Mouse (Mus musculus) liver, postnatal 0 days (tissue): ENCODE measurements around the gene Gm17571. TPM values are rescaled to one million over a fixed set of nuclear protein-coding genes. Genes with fewer than 3 reads are reported as not detected.

Experiments
- ATAC-seq: fragments of 200-750 bp; cut with Nextera tagmentation; 2 replicates; pipeline ENCODE4 v1.8.0; 2017; ENCODE audit warnings: mild to moderate bottlenecking, moderate library complexity
- DNase-seq: peaks from one replicate; pipeline ENCODE4 v3.0.0-alpha.2; 2016
- H3K27ac ChIP-seq: fragments of 300-500 bp; sonication (generic); 2 replicates; pipeline ENCODE4 v1.5.1; 2014; ENCODE audit warnings: antibody characterized with exemption, moderate library complexity, mild to moderate bottlenecking, low read depth
- H3K27me3 ChIP-seq: fragments of 300-500 bp; sonication (generic); 2 replicates; pipeline ENCODE4 v1.6.1; 2014; ENCODE audit warnings: low read length, control low read depth, mixed read lengths; ENCODE audit not compliant: insufficient read depth
- H3K36me3 ChIP-seq: fragments of 300-500 bp; sonication (generic); replicated peaks from 2 replicates; pipeline ENCODE4 v1.6.1; 2014; ENCODE audit warnings: mild to moderate bottlenecking, control low read depth, low read length, moderate library complexity, mixed read lengths; ENCODE audit not compliant: insufficient read depth
- H3K4me1 ChIP-seq: fragments of 300-500 bp; sonication (generic); 2 replicates; pipeline ENCODE4 v1.6.1; 2014; ENCODE audit warnings: antibody characterized with exemption, mild to moderate bottlenecking, control low read depth; ENCODE audit not compliant: insufficient read depth
- H3K4me2 ChIP-seq: fragments of 300-500 bp; sonication (generic); 2 replicates; pipeline ENCODE4 v1.6.1; 2014; ENCODE audit warnings: low read depth, mild to moderate bottlenecking, low read length, moderate library complexity, mixed read lengths
- H3K4me3 ChIP-seq: fragments of 300-500 bp; sonication (generic); 2 replicates; pipeline ENCODE4 v1.5.1; 2014; ENCODE audit warnings: low read depth, low read length
- H3K9ac ChIP-seq: fragments of 300-500 bp; sonication (generic); replicated peaks from 2 replicates; pipeline ENCODE4 v1.6.1; 2014; ENCODE audit warnings: mild to moderate bottlenecking, moderate library complexity
- H3K9me3 ChIP-seq: fragments of 300-500 bp; sonication (generic); 2 replicates; pipeline ENCODE4 v1.6.1; 2016; ENCODE audit warnings: mild to moderate bottlenecking, control low read depth, low read length, mixed read lengths
- CTCF ChIP-seq: sonication (generic); IDR thresholded peaks from 2 replicates; pipeline ENCODE4 v1.5.1; 2016; ENCODE audit warnings: antibody characterized with exemption, low read depth
- EP300 ChIP-seq: IDR thresholded peaks from 2 replicates; pipeline ENCODE4 v1.6.1; 2016; ENCODE audit warnings: antibody characterized with exemption, low read depth, mild to moderate bottlenecking
- whole genome bisulfite sequencing: fragments of 180-500 bp; shearing (Covaris S2); extraction: QIAGEN DNeasy Blood & Tissue Kit; methylation state at CpG from one replicate; pipeline ENCODE4 v1.1.7; 2014; ENCODE audit not compliant: insufficient replicate concordance; 5-methylcytosine and 5-hydroxymethylcytosine counted together
- polyA plus RNA-seq: library from polyadenylated mRNA; unstranded; fragments of >200 nt; fragmentation: Nextera tagmentation; extraction: Ambion mirVana; gene quantifications from 2 replicates; pipeline ENCODE4 v1.2.1, GENCODE M21; 2015

Gm17571 gene
- polyA plus RNA-seq, 1 experiment from 2014 or later = not detected

DNA sequence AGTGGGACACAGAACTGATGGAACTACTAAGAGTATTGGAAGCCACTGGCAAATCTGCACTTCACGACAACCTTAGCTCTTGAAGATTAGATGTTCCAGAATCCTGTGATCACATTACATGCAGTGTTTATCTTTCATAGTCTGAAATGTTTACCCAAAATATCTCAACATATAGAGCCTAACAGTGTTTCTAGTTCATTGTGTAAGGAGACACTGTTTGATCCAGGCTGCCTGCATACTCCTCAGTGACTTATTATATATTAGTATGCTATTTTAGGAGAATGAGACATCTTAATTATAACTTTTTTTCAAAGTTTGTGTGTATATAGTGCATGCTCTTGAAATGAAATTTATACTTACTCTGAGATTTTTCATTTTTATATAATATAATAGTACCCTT lies 39.4 kb upstream of the Gm17571 start:
- 78% methylated on average over 1 of the region's 1 CpGs for WGBS
- DNase-seq = no peak
- no peak for ATAC-seq
- no peak overlapping the region for H3K9ac ChIP-seq
- H3K27me3 ChIP-seq = no peaks in the 10 kb centered on the region
- H3K9me3 ChIP-seq = no peaks in the 10 kb centered on the region
- no peak overlapping the region for H3K27ac ChIP-seq
- H3K4me2 ChIP-seq = no peak overlapping the region
- 0 out of 2 replicates have a peak, but pooled peaks cover 4% of the 10 kb centered on the region for H3K4me1 ChIP-seq
- no peak overlapping the region for H3K4me3 ChIP-seq
- TF ChIP-seq CTCF (no peak), EP300 (no peak)
- H3K36me3 ChIP-seq = no peaks in the 10 kb centered on the region

GRCm38 (mm10) chr9:13484267-13485240 lies 38.0 kb upstream of the Gm17571 start:
- Histone ChIP-seq H3K36me3 (no peaks in the 10 kb centered on the region), H3K4me2 (0 out of 2 replicates have a peak overlapping the region, but pooled peaks have one; percentile 15), H3K27me3 (no peaks in the 10 kb centered on the region), H3K4me1 (0 out of 2 replicates have a peak, but pooled peaks cover 4% of the 10 kb centered on the region), H3K9me3 (no peaks in the 10 kb centered on the region), H3K27ac (peak overlapping the region; percentile 48; the same call in 1 of the 2 replicates), H3K9ac (no peak overlapping the region), H3K4me3 (no peak overlapping the region)
- DNase-seq (no peak), ATAC-seq (no peak)
- 52% methylated on average over 12 of the region's 12 CpGs for WGBS
- TF ChIP-seq CTCF = no peak
- no peak for TF ChIP-seq EP300

- Histone ChIP-seq H3K4me1 (0 out of 2 replicates have a peak, but pooled peaks cover 4% of the 10 kb centered on the region), H3K27ac (no peak overlapping the region), H3K9me3 (no peaks in the 10 kb centered on the region), H3K4me3 (no peak overlapping the region), H3K4me2 (0 out of 2 replicates have a peak overlapping the region, but pooled peaks have one; percentile 15), H3K9ac (no peak overlapping the region), H3K27me3 (no peaks in the 10 kb centered on the region), H3K36me3 (no peaks in the 10 kb centered on the region)
- no peak for ATAC-seq
- 73% methylated on average over 5 of the region's 5 CpGs for WGBS
- DNase-seq = no peak
- TF ChIP-seq EP300 = no peak
- TF ChIP-seq CTCF = no peak
Observed at GRCm38 (mm10) chr9:13483199-13484068, 36.9 kb upstream of the Gm17571 start.

GRCm38 (mm10) chr9:13479275-13479674 lies 32.7 kb upstream of the Gm17571 start:
- TF ChIP-seq CTCF (no peak), EP300 (no peak)
- Histone ChIP-seq H3K27me3 (no peaks in the 10 kb centered on the region), H3K9me3 (no peaks in the 10 kb centered on the region), H3K4me3 (no peak overlapping the region), H3K4me2 (no peak overlapping the region), H3K27ac (no peak overlapping the region), H3K9ac (no peak overlapping the region), H3K36me3 (no peaks in the 10 kb centered on the region), H3K4me1 (0 out of 2 replicates have a peak, but pooled peaks cover 4% of the 10 kb centered on the region)
- no peak for ATAC-seq
- no peak for DNase-seq
- WGBS = 54% methylated on average over 4 of the region's 4 CpGs

- Histone ChIP-seq H3K27me3 (no peaks in the 10 kb centered on the region), H3K36me3 (no peaks in the 10 kb centered on the region), H3K9ac (no peak overlapping the region), H3K4me2 (no peak overlapping the region), H3K27ac (no peak overlapping the region), H3K4me3 (no peak overlapping the region), H3K9me3 (no peaks in the 10 kb centered on the region), H3K4me1 (0 out of 2 replicates have a peak, but pooled peaks cover 7% of the 10 kb centered on the region)
- 85% methylated on average over 5 of the region's 5 CpGs for WGBS
- ATAC-seq (no peak), DNase-seq (no peak)
- TF ChIP-seq CTCF (no peak), EP300 (no peak)
Observed at GRCm38 (mm10) chr9:13474951-13475350, 28.4 kb upstream of the Gm17571 start.

GRCm38 (mm10) chr9:13470013-13470412 lies 23.5 kb upstream of the Gm17571 start:
- Histone ChIP-seq H3K9me3 (no peaks in the 10 kb centered on the region), H3K27ac (no peak overlapping the region), H3K36me3 (no peaks in the 10 kb centered on the region), H3K27me3 (no peaks in the 10 kb centered on the region), H3K4me3 (no peak overlapping the region), H3K4me1 (peaks cover 19% of the 10 kb centered on the region), H3K4me2 (no peak overlapping the region), H3K9ac (no peak overlapping the region)
- DNase-seq = peak; percentile 23
- TF ChIP-seq CTCF (no peak), EP300 (0 out of 2 replicates have a peak, but pooled peaks have one; percentile 21)
- WGBS = 10% methylated on average over 7 of the region's 7 CpGs
- no peak for ATAC-seq
